Mouse (Mus musculus): Measurements from ENCODE around the gene Slc25a22. TPM values are rescaled to one million over a fixed set of nuclear protein-coding genes. Genes with fewer than 3 reads are reported as not detected.

The Slc25a22 gene
- total and polyA plus RNA-seq, 3 experiments: 6.5 to 31.5 (median 16.1) TPM

- Histone ChIP-seq H3K4me3 (replicated peaks in 1 of 3; ENCODE audit: low read depth in 2 of 3, low read length in 2 of 3, poor library complexity in 1 of 3) (peak within 1 kb of the TSS; percentile 72 to 89 (median 82)), H3K36me3 (replicated peaks in 1 of 2; ENCODE audit: control insufficient read depth in 1 of 2, insufficient read depth in 1 of 2, low read length in 1 of 2) (peaks cover 19 to 30% of the 10 kb centered on the region in 2 experiments), H3K4me2 (ENCODE audit: insufficient read depth, low read depth, poor library complexity, severe bottlenecking) (peak within 1 kb of the TSS; percentile 81), H3K27me3 (replicated peaks) (no peaks in the 10 kb centered on the region), H3K4me1 (ENCODE audit: control insufficient read depth in 1 of 2, insufficient read depth in 2 of 2) (peaks cover 7 to 37% of the 10 kb centered on the region in 2 experiments), H3K9ac (ENCODE audit: insufficient read depth, low read depth) (peak within 1 kb of the TSS; percentile 75), H3K9me3 (replicated peaks; ENCODE audit: low read length) (no peaks in the 10 kb centered on the region), H3K27ac (ENCODE audit: insufficient read depth, low read depth) (no peak within 1 kb of the TSS), H3K79me2 (replicated peaks; ENCODE audit: control insufficient read depth, extremely low read depth, insufficient read depth, poor library complexity, severe bottlenecking) (no peaks in the 10 kb centered on the region)
- dilution Hi-C loops (cut with MboI; ENCODE audit: extremely low pct_ligation_motif_present, extremely low pct_unique_long_range_greater_than_20kb, low sequenced_read_pairs): no loop called here
- DNase-seq (ENCODE audit: extremely low read depth): peak; percentile 99
- no peak; the same call in 1 of the 2 replicates for TF ChIP-seq SMC3 (IDR thresholded peaks at IDR 0.05; ENCODE audit: low read depth, low read length)
- no peak for TF ChIP-seq RAD21 (IDR thresholded peaks at IDR 0.05; ENCODE audit: low read depth, low read length)
- TF ChIP-seq MXI1 (IDR thresholded peaks at IDR 0.05; ENCODE audit: low read depth, low read length): peak; percentile 80
- TF ChIP-seq HCFC1 (IDR thresholded peaks at IDR 0.05; ENCODE audit: low read depth, low read length): peak; percentile 69
- TF ChIP-seq USF2 (conservative IDR thresholded peaks at IDR 0.05; ENCODE audit: low read depth, low read length): no peak
- 0 out of 2 replicates have a peak, but pooled peaks have one; percentile 31 for TF ChIP-seq TBP (conservative IDR thresholded peaks at IDR 0.05; ENCODE audit: low read depth, low read length)
- TF ChIP-seq JUND (conservative IDR thresholded peaks at IDR 0.05; ENCODE audit: low read depth, low read length): no peak
- peak; percentile 89 for TF ChIP-seq NRF1 (IDR thresholded peaks at IDR 0.05; ENCODE audit: low read depth, low read length)
- TF ChIP-seq PAX5 (IDR thresholded peaks at IDR 0.05; ENCODE audit: low read length): no peak
- no peak for TF ChIP-seq BHLHE40 (IDR thresholded peaks at IDR 0.05; ENCODE audit: low read depth, low read length)
- no peak for TF ChIP-seq USF1 (IDR thresholded peaks at IDR 0.05; ENCODE audit: low read depth, low read length)
- no peak for TF ChIP-seq JUN (IDR thresholded peaks at IDR 0.05; ENCODE audit: insufficient read depth, low read depth, low read length)
- TF ChIP-seq CHD2 (IDR thresholded peaks at IDR 0.05; ENCODE audit: low read length): no peak
- TF ChIP-seq IRF4 (IDR thresholded peaks at IDR 0.05; ENCODE audit: low read depth, low read length): no peak
- peak; percentile 87 for TF ChIP-seq NELFE (IDR thresholded peaks at IDR 0.05; ENCODE audit: low read depth, low read length)
- TF ChIP-seq ZC3H11A (IDR thresholded peaks at IDR 0.05; ENCODE audit: low read depth, low read length): no peak
- TF ChIP-seq MAZ (IDR thresholded peaks at IDR 0.05; ENCODE audit: low read depth, low read length): peak; percentile 93; the same call in 1 of the 2 replicates
- no peak for TF ChIP-seq E2F4 (IDR thresholded peaks at IDR 0.05; ENCODE audit: insufficient replicate concordance, low read depth, low read length)
- TF ChIP-seq MEF2A (IDR thresholded peaks at IDR 0.05; ENCODE audit: borderline replicate concordance, low read depth, low read length): peak; percentile 23
- TF ChIP-seq MAFK (IDR thresholded peaks at IDR 0.05; ENCODE audit: insufficient replicate concordance, low read length): no peak
- TF ChIP-seq POLR2A (IDR thresholded peaks at IDR 0.05; ENCODE audit: low read depth, low read length): peak; percentile 87
- no peak for TF ChIP-seq ETS1 (conservative IDR thresholded peaks at IDR 0.05; ENCODE audit: low read depth, low read length)
- TF ChIP-seq ZNF384 (IDR thresholded peaks at IDR 0.05; ENCODE audit: low read depth, low read length): no peak
- TF ChIP-seq ZMIZ1 (IDR thresholded peaks at IDR 0.05; ENCODE audit: low read depth, low read length): peak; percentile 91
- TF ChIP-seq POLR2AphosphoS2 (IDR thresholded peaks at IDR 0.05; ENCODE audit: low read depth, low read length): 0 out of 2 replicates have a peak, but pooled peaks have one; percentile 64
- TF ChIP-seq MYC (IDR thresholded peaks at IDR 0.05; ENCODE audit: low read depth, low read length): no peak
- TF ChIP-seq UBTF (IDR thresholded peaks at IDR 0.05; ENCODE audit: low read depth, low read length): no peak
- peak; percentile 32 for TF ChIP-seq MAX (IDR thresholded peaks at IDR 0.05; ENCODE audit: low read length)
- TF ChIP-seq GABPA (IDR thresholded peaks at IDR 0.05; ENCODE audit: insufficient replicate concordance, low read depth, low read length): no peak
- no peak for TF ChIP-seq CHD1 (IDR thresholded peaks at IDR 0.05; ENCODE audit: low read depth, low read length)
- TF ChIP-seq ELF1 (IDR thresholded peaks at IDR 0.05; ENCODE audit: low read depth, low read length): peak; percentile 94
- no peak for TF ChIP-seq RCOR1 (conservative IDR thresholded peaks at IDR 0.05; ENCODE audit: low read depth, low read length)
- TF ChIP-seq KAT2A (IDR thresholded peaks at IDR 0.05; ENCODE audit: insufficient replicate concordance, low read length): no peak
- TF ChIP-seq SIN3A (IDR thresholded peaks at IDR 0.05; ENCODE audit: low read length): peak; percentile 86
- TF ChIP-seq CTCF (conservative IDR thresholded peaks at IDR 0.05 in 1 of 2, IDR thresholded peaks at IDR 0.05 in 1 of 2; ENCODE audit: low read depth in 2 of 2, low read length in 2 of 2): no peak
- TF ChIP-seq ZKSCAN1 (IDR thresholded peaks at IDR 0.05; ENCODE audit: borderline replicate concordance, low read depth, low read length): no peak; the same call in 1 of the 2 replicates
- no peak for TF ChIP-seq EP300 (IDR thresholded peaks at IDR 0.05; ENCODE audit: low read length)
- TF ChIP-seq TCF12 (IDR thresholded peaks at IDR 0.05; ENCODE audit: low read depth, low read length): peak; percentile 72; the same call in 1 of the 2 replicates
- in situ Hi-C loops (cut with MboI; ENCODE audit: low pct_ligation_motif_present, low pct_unique_long_range_greater_than_20kb, low sequenced_read_pairs): loop anchor here (5.0 kb wide), 1 partner anchor 38 kb away; no protein-coding TSS in a partner anchor
These were observed 23.7 kb downstream of the Slc25a22 start, which contains the start of gene Gatd1 for GRCm38 (mm10) chr7:141413809-141414584. Gene Gatd1, minus strand, starts transcription at chr7:141414136.

Data from CH12.LX (cell line).